Mouse (Mus musculus) cerebellum, adult 2 months (tissue): Measurements from ENCODE around the gene Clic1. TPM values are rescaled to one million over a fixed set of nuclear protein-coding genes. Genes with fewer than 3 reads are reported as not detected.
A peak's percentile ranks its signal among the peaks of the same experiment; 100 is the strongest.

Source experiments
- DNase-seq, 2 experiments: peaks; one replicate each; pipeline ENCODE4 v3.0.0; 2021
- H3K27ac ChIP-seq: fragments of 200-500 bp; 2 replicates; pipeline ENCODE4 v1.5.1; 2012; ENCODE audit warnings: low read length, control low read depth, inconsistent platforms; ENCODE audit not compliant: insufficient read depth
- H3K27me3 ChIP-seq: fragments of 200-500 bp; 2 replicates; pipeline ENCODE4 v1.6.1; 2012; ENCODE audit warnings: inconsistent platforms, mild to moderate bottlenecking, low read length, moderate library complexity; ENCODE audit not compliant: control insufficient read depth, insufficient read depth
- H3K4me1 ChIP-seq: fragments of 200-500 bp; 2 replicates; pipeline ENCODE4 v1.6.1; 2011; ENCODE audit warnings: low read length; ENCODE audit not compliant: control insufficient read depth, insufficient read depth
- H3K4me3 ChIP-seq: fragments of 200-500 bp; replicated peaks from 2 replicates; pipeline ENCODE3; 2011; ENCODE audit warnings: mild to moderate bottlenecking, low read depth, low read length, control low read depth; ENCODE audit not compliant: insufficient read depth
- CTCF ChIP-seq: fragments of 200-500 bp; IDR thresholded peaks from 2 replicates; pipeline ENCODE4 v1.5.1; 2011; ENCODE audit warnings: low read depth, mild to moderate bottlenecking, control low read depth, low read length, moderate library complexity, borderline replicate concordance; ENCODE audit not compliant: insufficient read depth
- POLR2A ChIP-seq: fragments of 200-500 bp; IDR thresholded peaks from 2 replicates; pipeline ENCODE4 v1.6.1; 2011; ENCODE audit warnings: low read length, control low read depth, borderline replicate concordance; ENCODE audit not compliant: insufficient read depth
- WGBS: fragments of 180-500 bp; shearing (Covaris S2); methylation state at CpG from one replicate; pipeline ENCODE4 v1.1.7; 2018; 5-methylcytosine and 5-hydroxymethylcytosine counted together
- polyA plus RNA-seq: library from polyadenylated mRNA; depleted of rRNA; stranded (reverse); fragments of >200 nt; gene quantifications from 2 replicates; pipeline ENCODE4 v1.2.3, GENCODE M21; 2012

The Clic1 gene
- polyA plus RNA-seq, 1 experiment, result 41.2 TPM

- no peak for DNase-seq
- H3K27me3 ChIP-seq, result no peaks in the 10 kb centered on the region
- 55% methylated on average over 9 of the region's 9 CpGs for WGBS
- no peak overlapping the region for H3K4me3 ChIP-seq
- H3K27ac ChIP-seq, result no peak overlapping the region
- H3K4me1 ChIP-seq, result peaks cover 41% of the 10 kb centered on the region
- TF ChIP-seq CTCF, result no peak
- TF ChIP-seq POLR2A, result no peak
Observed at GRCm38 (mm10) chr17:35079778-35080177, 30.0 kb downstream of the Clic1 start.

GRCm38 (mm10) chr17:35080248-35080647, 30.5 kb downstream of the Clic1 start:
- Histone ChIP-seq H3K4me3 (no peak overlapping the region), H3K27ac (no peak overlapping the region), H3K4me1 (peaks cover 41% of the 10 kb centered on the region), H3K27me3 (no peaks in the 10 kb centered on the region)
- WGBS, result 72% methylated on average over 6 of the region's 6 CpGs
- TF ChIP-seq POLR2A, result no peak
- TF ChIP-seq CTCF, result no peak
- DNase-seq, result no peak

- H3K4me1 ChIP-seq, result peaks cover 41% of the 10 kb centered on the region
- H3K4me3 ChIP-seq, result no peak overlapping the region
- DNase-seq, result no peak
- no peak for TF ChIP-seq POLR2A
- no peak for TF ChIP-seq CTCF
- 73% methylated on average over 4 of the region's 4 CpGs for WGBS
- H3K27ac ChIP-seq, result peak overlapping the region; percentile 23; the same call in 1 of the 2 replicates
- no peaks in the 10 kb centered on the region for H3K27me3 ChIP-seq
Observed at GRCm38 (mm10) chr17:35080710-35081109, 30.9 kb downstream of the Clic1 start.

GRCm38 (mm10) chr17:35082841-35083576, 33.2 kb downstream of the Clic1 start:
- peak overlapping the region; percentile 37 for H3K4me3 ChIP-seq
- H3K27me3 ChIP-seq, result no peaks in the 10 kb centered on the region
- TF ChIP-seq POLR2A (peak; percentile 8; the same call in 1 of the 2 replicates), CTCF (no peak)
- peak overlapping the region; percentile 82 for H3K27ac ChIP-seq
- H3K4me1 ChIP-seq, result peaks cover 28% of the 10 kb centered on the region
- WGBS, result 24% methylated on average over 16 of the region's 16 CpGs
- peak; percentile 80 to 85 for DNase-seq

GRCm38 (mm10) chr17:35083929-35084497, 34.2 kb downstream of the Clic1 start:
- no peak for DNase-seq
- H3K4me1 ChIP-seq, result peaks cover 26% of the 10 kb centered on the region
- H3K27me3 ChIP-seq, result no peaks in the 10 kb centered on the region
- TF ChIP-seq CTCF (no peak), POLR2A (no peak)
- H3K4me3 ChIP-seq, result no peak overlapping the region
- WGBS, result 65% methylated on average over 3 of the region's 3 CpGs
- H3K27ac ChIP-seq, result peak overlapping the region; percentile 82

GRCm38 (mm10) chr17:35085208-35085865, 35.6 kb downstream of the Clic1 start, which contains the start of gene Ly6g6f:
TSS of gene Ly6g6f (minus strand) at chr17:35085610.
- Histone ChIP-seq H3K4me3 (no peak within 1 kb of the TSS), H3K27ac (no peak within 1 kb of the TSS), H3K4me1 (peaks cover 14% of the 10 kb centered on the region; the same call in 1 of the 2 replicates), H3K27me3 (no peaks in the 10 kb centered on the region)
- DNase-seq, result no peak
- no peak for TF ChIP-seq CTCF
- 68% methylated on average over 7 of the region's 7 CpGs for WGBS

- TF ChIP-seq CTCF, result no peak
- TF ChIP-seq POLR2A, result no peak
- H3K27me3 ChIP-seq, result no peaks in the 10 kb centered on the region
- 46% methylated on average over 2 of the region's 2 CpGs for WGBS
Observed at GRCm38 (mm10) chr17:35088151-35088550, 38.4 kb downstream of the Clic1 start.

More at GRCm38 (mm10) chr17:35088151-35088550, 38.4 kb downstream of the Clic1 start:
- H3K27ac ChIP-seq, result no peak overlapping the region
- peaks cover 31% of the 10 kb centered on the region; the same call in 1 of the 2 replicates for H3K4me1 ChIP-seq
- DNase-seq, result no peak
- no peak overlapping the region for H3K4me3 ChIP-seq
